Mouse (Mus musculus): Measurements from ENCODE around the gene B3gnt6.

B3gnt6 gene

GRCm38 (mm10) chr7:98148721-98149407 is 50.4 kb downstream of the B3gnt6 start:
- no peak for DNase-seq

DNA sequence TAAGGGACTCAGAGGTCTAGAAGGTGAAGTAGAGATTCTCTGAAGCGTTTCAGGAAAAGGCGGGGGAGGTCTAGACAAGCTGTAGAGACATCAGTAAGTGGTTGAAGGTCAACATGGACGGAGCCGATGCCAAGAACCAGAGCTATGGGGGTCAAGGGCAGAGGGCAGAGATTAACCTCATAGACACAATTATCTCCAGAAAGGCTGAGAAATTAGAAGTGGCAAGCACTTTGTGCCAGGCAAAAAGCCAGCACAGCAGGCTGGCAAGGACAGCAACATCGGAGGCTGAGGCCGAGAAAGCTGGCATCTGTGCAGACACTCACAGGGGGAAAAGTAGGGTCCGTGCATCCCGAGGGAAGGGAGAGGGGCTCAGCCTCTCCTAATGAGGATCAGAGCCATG is 51.5 kb downstream of the B3gnt6 start:
- no peak for DNase-seq

- DNase-seq = no peak
Measured at GRCm38 (mm10) chr7:98146447-98146845, 52.8 kb downstream of the B3gnt6 start.

- DNase-seq = no peak
Measured at GRCm38 (mm10) chr7:98145842-98146446, 53.3 kb downstream of the B3gnt6 start.

DNA sequence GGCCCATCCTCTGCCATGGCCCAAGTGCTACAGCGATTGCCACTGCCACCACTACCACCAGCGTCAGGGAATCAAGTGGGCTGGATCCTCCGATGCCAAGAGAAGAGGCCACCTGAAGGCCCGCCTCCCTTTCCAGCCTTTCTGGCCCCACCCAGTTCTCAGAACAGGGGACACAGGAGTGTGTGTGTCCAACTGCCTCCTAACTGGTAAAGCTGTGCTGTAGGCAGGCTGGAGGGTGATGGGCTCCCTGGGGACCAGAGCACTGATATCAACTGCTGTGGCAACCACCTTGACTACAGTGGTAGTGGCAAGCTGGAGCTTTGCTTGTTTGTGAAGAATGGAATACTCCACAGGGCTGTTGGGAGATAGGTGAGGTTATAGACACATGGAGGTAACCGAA is 53.9 kb downstream of the B3gnt6 start, which contains the start of gene Omp:
TSS of gene Omp (minus strand) at position 101 of the 400 bp plus-strand sequence.
- no peak for DNase-seq

DNA sequence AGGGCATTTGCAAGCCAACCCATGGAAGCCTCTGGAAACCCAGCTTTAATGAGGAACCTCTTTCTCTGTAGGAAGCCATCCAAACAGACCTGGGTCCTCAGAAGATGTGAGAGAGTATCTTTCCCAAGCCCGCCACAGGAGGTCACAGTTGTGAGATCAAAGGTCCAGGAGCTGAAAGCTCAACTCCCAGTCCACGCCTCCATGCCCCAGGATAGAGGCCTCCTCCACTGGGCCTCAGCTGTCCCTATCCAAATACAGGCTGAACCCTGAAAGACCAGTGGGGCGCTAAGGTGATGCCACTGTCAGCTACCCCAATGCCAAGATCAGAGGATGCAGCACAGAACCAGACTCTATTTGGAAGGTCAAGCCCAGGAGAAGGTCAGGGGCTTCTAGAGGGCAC is 56.6 kb downstream of the B3gnt6 start:
- no peak for DNase-seq

All from cerebellum, postnatal 36 days (tissue).